ENCODE assay signal across 8 mouse cellular contexts in the genomic region with DNA sequence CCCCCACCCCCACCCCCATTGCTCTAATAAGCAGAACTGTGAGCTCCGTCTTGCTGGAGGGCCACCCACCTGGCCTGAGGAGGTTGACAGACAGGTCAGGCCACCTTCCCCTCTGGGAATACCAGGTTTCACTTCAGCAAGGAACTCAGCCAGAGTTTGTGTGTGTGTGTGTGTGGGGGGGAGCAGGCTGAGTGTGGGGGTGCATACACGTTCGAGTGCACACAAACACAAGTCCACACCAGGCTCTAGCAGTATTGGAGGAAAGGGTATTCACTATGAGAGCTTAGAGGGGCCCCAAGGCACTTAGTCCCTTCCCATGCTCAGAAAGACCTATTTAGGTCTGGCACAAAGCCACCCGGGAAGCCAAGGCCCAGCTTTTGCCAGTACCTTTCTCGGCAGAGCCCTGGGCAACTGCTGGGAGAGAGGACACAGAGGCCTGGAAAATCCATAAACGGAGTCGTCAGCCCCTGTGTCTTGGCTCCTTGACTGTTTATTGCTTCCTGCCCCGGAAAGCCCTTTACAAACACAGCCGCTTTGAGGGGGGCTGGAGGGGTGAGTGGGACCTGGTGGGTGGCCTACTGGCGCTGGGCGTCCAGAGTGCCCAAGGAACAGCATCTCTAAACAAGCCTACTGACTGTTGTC. TPM values are rescaled to one million over a fixed set of nuclear protein-coding genes. Genes with fewer than 3 reads are reported as not detected.
DNase-seq lines count a peak whose midpoint lies in the region; ATAC-seq and TF ChIP-seq lines count a peak whose summit lies in the region.

No protein-coding gene starts in this region.

- no peak for TF ChIP-seq CTCF in midbrain, postnatal 0 days (IDR thresholded peaks at IDR 0.05)

- H3K4me3 ChIP-seq in forebrain, embryonic 12.5 days (replicated peaks), result no peak overlapping the region
- H3K4me3 ChIP-seq in midbrain, postnatal 0 days (ENCODE audit: low read depth, low read length), result no peak overlapping the region

- no peaks in the 10 kb centered on the region; the same call in 1 of the 2 replicates for H3K36me3 ChIP-seq in forebrain, embryonic 12.5 days (replicated peaks)
- no peaks in the 10 kb centered on the region for H3K36me3 ChIP-seq in midbrain, postnatal 0 days (ENCODE audit: insufficient read depth, low read length)

- no peaks in the 10 kb centered on the region for H3K27me3 ChIP-seq in forebrain, embryonic 12.5 days
- no peaks in the 10 kb centered on the region for H3K27me3 ChIP-seq in midbrain, postnatal 0 days (ENCODE audit: insufficient read depth, low read length)

- peak overlapping the region; percentile 36 for H3K9ac ChIP-seq in forebrain, embryonic 12.5 days
- no peak overlapping the region for H3K9ac ChIP-seq in midbrain, postnatal 0 days (replicated peaks; ENCODE audit: low read length, poor library complexity, severe bottlenecking)

- intact Hi-C loops in heart, postnatal 36 days (cut with DNase I), result no loop called here

- no peaks in the 10 kb centered on the region for H3K9me3 ChIP-seq in forebrain, embryonic 12.5 days
- H3K9me3 ChIP-seq in midbrain, postnatal 0 days (ENCODE audit: low read length), result no peaks in the 10 kb centered on the region

- peaks cover 61% of the 10 kb centered on the region for H3K4me1 ChIP-seq in forebrain, embryonic 12.5 days
- H3K4me1 ChIP-seq in midbrain, postnatal 0 days (ENCODE audit: insufficient read depth, low read length), result peaks cover 7% of the 10 kb centered on the region; the same call in 1 of the 2 replicates

- peak; percentile 74 for DNase-seq in gastrocnemius, adult 18-20 months (ENCODE audit: low spot score)
- no peak for DNase-seq in gastrocnemius, postnatal 4 days (ENCODE audit: low spot score in 2 of 2)
- peak; percentile 64 for DNase-seq in brain, adult 2 months (ENCODE audit: low read depth, low spot score)
- peak; percentile 64 to 69 for DNase-seq in heart, postnatal 36 days
- peak; percentile 58 to 65 for DNase-seq in kidney, postnatal 4 days
- DNase-seq in midbrain, postnatal 0 days (ENCODE audit: low spot score), result peak; percentile 74

- peak overlapping the region; percentile 74 for H3K27ac ChIP-seq in forebrain, embryonic 12.5 days
- peak overlapping the region; percentile 63 for H3K27ac ChIP-seq in midbrain, postnatal 0 days (ENCODE audit: low read depth, low read length)

- H3K4me2 ChIP-seq in forebrain, embryonic 12.5 days, result peak overlapping the region; percentile 21; the same call in 1 of the 2 replicates
- H3K4me2 ChIP-seq in midbrain, postnatal 0 days (ENCODE audit: low read depth, low read length, poor library complexity, severe bottlenecking), result no peak overlapping the region

- 4% methylated on average over 11 of the region's 11 CpGs for WGBS in forebrain, embryonic 12.5 days
- WGBS in midbrain, postnatal 0 days, result 11% methylated on average over 11 of the region's 11 CpGs

- no peak for ATAC-seq in forebrain, embryonic 12.5 days (ENCODE audit: low FRiP score)
- ATAC-seq in midbrain, postnatal 0 days (ENCODE audit: low FRiP score), result peak; percentile 28; the same call in 1 of the 2 replicates
- ATAC-seq in activated CD4-positive, CD25-positive, alpha-beta regulatory T cell, adult 4 months, result no peak

RNA-seq across cellular contexts. Expression of a gene that starts 50.9 kb away (rescaled TPM):
- total RNA-seq in gastrocnemius, adult 18-20 months (2021), result 100 to 1,000 TPM in 1 of 2 experiments, 10 to 100 TPM in 1; 95.6 to 121 TPM
- 10 to 100 TPM; 47.4 to 53.8 TPM for total RNA-seq in gastrocnemius, postnatal 4 days (2021)
- 41.1 and 42.5 TPM in 2 replicates for polyA plus RNA-seq in forebrain, embryonic 12.5 days (2016; fragmentation: Nextera tagmentation; extraction: Ambion mirVana)
- 10 to 100 TPM; 47.9 to 54.2 TPM for total RNA-seq in heart, postnatal 36 days (2021)
- total RNA-seq in midbrain, postnatal 0 days (2014; rRNA removed), result 38.8 and 40.2 TPM in 2 replicates
- 32.7 and 37.5 TPM in 2 replicates for polyA plus RNA-seq in midbrain, postnatal 0 days (2015; fragmentation: Nextera tagmentation; extraction: Ambion mirVana)
- polyA plus RNA-seq in activated CD4-positive, CD25-positive, alpha-beta regulatory T cell, adult 4 months (2017; shearing (Covaris generic)), result 1 to 10 TPM; 5.4 to 5.8 TPM

RNA-seq across cellular contexts. Expression of a gene that starts 55.4 kb away (rescaled TPM):
- total RNA-seq in gastrocnemius, adult 18-20 months (2021), result 100 to 1,000 TPM; 147 to 169 TPM
- 100 to 1,000 TPM in 1 of 2 experiments, 10 to 100 TPM in 1; 97.6 to 102 TPM for total RNA-seq in gastrocnemius, postnatal 4 days (2021)
- 62.0 and 67.5 TPM in 2 replicates for polyA plus RNA-seq in forebrain, embryonic 12.5 days (2016; fragmentation: Nextera tagmentation; extraction: Ambion mirVana)
- total RNA-seq in heart, postnatal 36 days (2021), result 100 to 1,000 TPM; 273 to 312 TPM
- 29.4 and 35.5 TPM in 2 replicates for total RNA-seq in midbrain, postnatal 0 days (2014; rRNA removed)
- polyA plus RNA-seq in midbrain, postnatal 0 days (2015; fragmentation: Nextera tagmentation; extraction: Ambion mirVana), result 63.0 and 63.2 TPM in 2 replicates
- 10 to 100 TPM; 96.8 to 98.7 TPM for polyA plus RNA-seq in activated CD4-positive, CD25-positive, alpha-beta regulatory T cell, adult 4 months (2017; shearing (Covaris generic))

Comparison
In these comparisons a context has a peak if more than half of its experiments do, and no peak if none do; other contexts are left out.
1. DNase-seq: peak in gastrocnemius, adult 18-20 months (single experiment), brain, adult 2 months (single experiment), heart, postnatal 36 days (2 of 2), kidney, postnatal 4 days (2 of 2) and midbrain, postnatal 0 days (single experiment); none in gastrocnemius, postnatal 4 days (0 of 2).